Mouse (Mus musculus) right cerebral cortex, adult 2 months (tissue): ENCODE data around the gene Ccdc171.
"Not testable (repeated sequence)": the region's sequence is repeated elsewhere in the genome, so short reads cannot be mapped to it uniquely, and the experiment has no call there.

Experiments
- DNase-seq, 2 experiments: peaks; one replicate each; pipeline ENCODE4 v3.0.0; 2021 to 2022; ENCODE audit warnings: low spot score in 2 of 2

Ccdc171 gene

DNA sequence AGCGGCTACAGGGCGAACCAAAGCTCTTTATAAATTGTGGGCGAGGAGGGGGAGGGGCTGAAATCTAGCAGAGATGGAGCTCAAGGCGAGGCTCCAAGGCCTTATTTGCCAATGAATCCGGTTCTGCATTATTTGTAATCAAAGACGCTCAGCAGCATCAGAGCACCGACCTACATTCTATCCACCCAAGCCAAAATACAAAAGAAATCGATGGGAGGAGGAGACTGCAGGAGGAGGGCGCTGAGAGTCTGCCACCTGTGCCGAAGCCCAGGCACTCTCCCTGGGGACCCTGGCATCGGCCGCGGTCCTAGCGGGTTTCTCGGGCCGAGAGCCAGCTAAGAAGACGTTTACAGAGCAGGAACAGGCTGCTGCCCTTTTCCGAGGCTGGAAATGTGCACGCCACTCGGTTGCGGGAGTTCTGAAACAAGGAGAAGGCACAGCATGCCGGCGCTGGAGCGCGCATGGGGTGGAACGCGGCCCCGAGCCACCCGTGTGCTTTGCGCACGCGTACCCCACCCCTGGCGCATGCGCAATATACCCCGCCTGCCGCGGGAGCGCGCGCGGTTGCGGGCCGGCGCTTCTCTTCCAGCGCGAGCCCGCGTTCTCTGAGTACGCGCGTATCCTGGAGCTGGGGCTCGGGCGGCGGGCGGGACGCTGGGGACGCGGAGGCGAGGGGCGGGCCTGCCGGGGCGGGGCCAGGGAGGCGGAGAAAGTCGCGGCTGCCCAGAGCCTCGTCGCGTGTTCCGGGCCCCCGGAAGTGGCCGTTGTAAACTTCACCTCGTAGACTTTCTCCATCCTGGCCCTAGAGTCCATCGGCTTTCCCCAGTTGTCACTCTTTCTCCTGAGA is at the start of gene Ccdc171:
TSS of gene Ccdc171 (plus strand) at position 703 of the 847 bp plus-strand sequence.
- peak; percentile 89 to 91 for DNase-seq

- DNase-seq = no peak
Measured at GRCm38 (mm10) chr4:83485250-83485649, 40.1 kb upstream of the Ccdc171 start.

- peak; percentile 85 to 86 for DNase-seq
Measured at GRCm38 (mm10) chr4:83485735-83486116, 39.6 kb upstream of the Ccdc171 start.

DNA sequence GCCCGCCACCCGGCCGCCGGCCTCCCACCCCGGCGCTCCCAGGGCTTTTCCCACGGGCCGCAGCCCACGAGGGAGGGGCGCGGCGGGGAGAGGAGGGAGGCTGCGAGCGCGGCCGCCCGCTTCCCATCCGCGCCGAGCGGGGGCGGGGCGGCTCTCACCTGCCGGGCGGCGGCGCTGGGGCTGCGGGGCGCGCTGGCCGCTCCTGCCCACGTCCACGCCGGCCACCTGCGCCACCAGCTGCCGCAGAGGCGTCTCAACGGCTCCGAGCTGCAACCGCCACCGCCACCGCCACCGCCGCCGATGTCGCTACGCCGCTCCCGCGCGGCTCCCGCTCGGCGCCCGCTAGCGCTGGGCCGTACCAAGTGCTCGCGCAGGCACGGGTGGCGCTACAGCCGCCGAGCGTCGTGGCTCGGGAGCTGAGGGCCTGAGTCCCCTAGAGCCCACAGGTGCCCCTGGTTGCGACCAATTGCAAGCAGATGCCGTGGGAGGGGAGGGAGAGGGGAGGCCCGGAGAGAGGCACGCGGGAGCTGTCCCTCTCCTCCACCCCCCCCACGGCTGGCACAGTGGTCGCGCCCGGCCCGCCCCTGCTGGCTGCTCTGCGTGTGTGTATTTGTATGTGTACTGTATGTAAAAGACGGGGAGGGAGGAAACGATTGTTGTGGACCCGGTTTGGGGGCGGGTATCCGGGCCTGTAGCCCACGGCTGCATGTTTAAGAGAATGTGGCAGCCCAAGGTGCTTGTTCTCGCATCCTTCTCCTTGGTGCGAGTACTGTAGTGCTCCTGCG is 39.0 kb upstream of the Ccdc171 start, which contains the start of gene Psip1:
TSS of gene Psip1 (minus strand) at position 343 of the 785 bp plus-strand sequence.
- peak; percentile 88 to 89 for DNase-seq

DNA sequence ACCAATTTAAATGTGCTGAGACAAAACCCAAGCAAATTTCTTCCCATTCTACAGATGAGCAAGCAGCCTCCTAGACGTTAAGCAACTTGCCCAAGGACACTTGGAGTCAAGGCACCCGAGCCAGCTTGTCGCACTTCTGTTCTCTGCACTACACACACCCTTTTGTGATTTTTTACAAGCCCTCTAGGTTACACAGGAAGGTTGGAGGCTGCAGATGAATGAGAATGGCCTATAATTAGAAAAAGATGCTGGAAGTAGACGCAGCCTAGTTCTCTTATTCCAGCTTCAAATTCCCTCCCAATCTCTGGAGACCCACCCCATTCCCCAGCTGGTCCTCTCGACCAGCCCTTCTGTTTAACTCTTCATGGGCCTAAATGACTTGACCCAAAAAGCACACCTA is 36.2 kb upstream of the Ccdc171 start:
- DNase-seq = no peak

DNA sequence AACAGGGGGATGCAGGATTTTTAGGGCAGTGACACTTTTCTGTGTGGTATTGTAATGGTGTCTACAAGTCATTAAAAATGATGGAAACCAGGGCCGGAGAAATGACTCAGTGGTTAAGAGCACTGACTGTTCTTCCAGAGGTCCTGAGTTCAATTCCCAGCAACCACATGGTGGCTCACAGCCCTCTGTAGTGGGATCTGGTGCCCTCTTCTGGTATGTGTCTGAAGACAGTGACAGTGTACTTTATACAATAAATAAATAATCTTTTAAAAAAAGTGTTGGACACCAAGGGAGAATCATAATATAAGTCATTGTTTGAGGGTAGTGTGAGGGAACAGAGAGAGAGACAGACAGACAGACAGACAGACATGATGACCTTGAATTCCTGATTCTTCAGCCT is 32.2 kb upstream of the Ccdc171 start:
- DNase-seq = no peak

GRCm38 (mm10) chr4:83497013-83497412 is 28.3 kb upstream of the Ccdc171 start:
- DNase-seq = not testable (repeated sequence)

GRCm38 (mm10) chr4:83500154-83501036 is 24.9 kb upstream of the Ccdc171 start:
- peak in 1 of 2 experiments; percentile 43 for DNase-seq

DNA sequence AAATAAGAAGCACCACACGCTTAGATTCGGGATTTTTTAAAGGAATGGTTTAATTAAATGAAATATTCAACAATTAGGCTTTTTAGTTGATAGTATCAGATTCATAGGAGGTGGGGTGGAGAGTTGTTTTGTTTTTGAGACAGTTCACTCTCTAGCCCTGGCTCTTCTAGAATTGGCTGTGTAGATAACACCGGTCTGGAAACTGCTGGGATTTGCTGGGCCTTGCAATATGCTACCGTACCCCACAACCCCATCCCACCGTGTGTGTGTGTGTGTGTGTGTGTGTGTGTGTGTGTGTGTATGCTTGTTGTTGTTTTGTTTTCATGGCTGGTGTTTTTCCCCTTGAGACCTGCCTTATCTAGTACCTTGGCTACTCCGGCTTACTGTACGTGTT is 24.3 kb upstream of the Ccdc171 start:
- no peak for DNase-seq

DNA sequence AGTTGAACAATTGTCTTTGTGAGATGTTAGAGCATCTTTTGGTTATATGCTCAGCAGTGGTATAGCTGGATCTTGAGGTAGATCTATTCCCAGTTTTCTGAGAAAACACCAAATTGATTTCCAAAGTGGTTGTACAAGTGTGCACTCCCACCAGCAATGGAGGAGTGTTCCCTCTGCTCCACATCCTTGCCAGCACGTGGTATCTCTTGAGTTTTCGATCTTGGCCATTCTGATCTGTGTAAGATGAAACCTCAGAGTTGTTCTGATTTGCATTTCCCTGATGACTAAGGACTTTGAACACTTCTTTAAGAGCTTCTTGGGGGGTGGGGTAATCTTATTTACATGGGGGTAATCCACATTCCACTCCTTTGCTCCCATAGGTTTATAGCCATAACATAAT is 15.7 kb upstream of the Ccdc171 start:
- no peak for DNase-seq

DNA sequence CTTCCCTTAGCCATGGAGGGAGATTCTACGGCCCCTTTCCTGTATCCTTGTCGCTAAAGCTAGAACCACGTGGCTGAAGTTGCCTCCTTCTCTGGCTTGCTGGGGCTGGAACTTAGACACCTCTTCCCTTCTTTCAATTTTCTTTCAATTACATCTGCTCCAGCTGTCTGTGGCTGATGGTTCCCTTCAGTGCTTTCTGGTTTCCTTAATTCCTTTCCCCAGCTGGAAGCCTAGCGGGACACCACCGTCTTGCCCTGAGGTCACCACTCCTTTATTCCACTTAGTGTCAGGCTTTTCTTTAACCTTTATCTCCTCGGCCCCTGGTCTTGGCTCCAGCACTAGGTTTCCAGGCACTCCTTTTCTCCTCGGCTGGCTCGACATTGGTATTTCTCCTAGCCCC is 14.3 kb upstream of the Ccdc171 start:
- no peak for DNase-seq

GRCm38 (mm10) chr4:83512217-83512616 is 13.1 kb upstream of the Ccdc171 start:
- DNase-seq = no peak

- DNase-seq = no peak
Measured at GRCm38 (mm10) chr4:83512644-83513043, 12.7 kb upstream of the Ccdc171 start.

DNA sequence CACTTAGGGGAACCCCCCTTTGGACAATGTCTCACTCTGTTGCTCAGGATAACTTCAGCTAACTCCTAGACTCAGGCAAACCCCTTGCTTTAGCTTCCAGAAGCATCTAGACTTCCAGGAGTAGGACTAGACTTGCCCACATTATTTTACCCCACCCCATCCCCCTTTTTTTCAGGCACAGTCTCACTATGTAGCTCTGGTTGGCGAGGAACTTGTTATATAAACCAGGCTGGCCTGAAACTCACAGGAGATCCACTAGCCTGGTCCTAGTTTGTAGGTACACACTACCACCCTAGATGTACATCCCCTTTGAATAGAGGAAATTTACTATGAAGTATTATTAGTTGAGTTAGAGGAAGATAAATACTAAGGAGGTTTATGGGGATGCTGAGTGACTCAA is 11.2 kb upstream of the Ccdc171 start:
- DNase-seq = no peak

GRCm38 (mm10) chr4:83514976-83515669 is 10.2 kb upstream of the Ccdc171 start:
- peak in 1 of 2 experiments; percentile 19 for DNase-seq

GRCm38 (mm10) chr4:83516144-83516543 is 9.2 kb upstream of the Ccdc171 start:
- not testable (repeated sequence) for DNase-seq

DNA sequence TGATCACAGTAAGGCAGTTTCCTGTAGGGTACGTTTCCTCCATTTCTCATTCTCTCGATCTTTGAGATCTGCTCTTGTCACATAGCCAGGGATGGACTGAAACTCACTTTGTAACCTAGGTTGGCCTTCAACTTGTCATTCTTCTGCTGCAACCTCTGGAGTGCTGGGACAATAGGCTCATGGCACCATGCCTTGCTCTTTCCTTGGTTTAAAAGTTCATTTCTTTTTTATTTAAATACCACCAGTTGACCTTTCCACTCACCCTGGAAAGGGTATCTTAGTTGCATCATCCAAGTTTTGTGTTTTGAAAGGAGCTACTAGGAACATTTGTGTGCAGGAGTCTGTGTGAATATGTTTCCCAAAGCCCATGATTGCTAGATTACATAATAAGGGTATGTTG is 6.2 kb upstream of the Ccdc171 start:
- no peak for DNase-seq

DNA sequence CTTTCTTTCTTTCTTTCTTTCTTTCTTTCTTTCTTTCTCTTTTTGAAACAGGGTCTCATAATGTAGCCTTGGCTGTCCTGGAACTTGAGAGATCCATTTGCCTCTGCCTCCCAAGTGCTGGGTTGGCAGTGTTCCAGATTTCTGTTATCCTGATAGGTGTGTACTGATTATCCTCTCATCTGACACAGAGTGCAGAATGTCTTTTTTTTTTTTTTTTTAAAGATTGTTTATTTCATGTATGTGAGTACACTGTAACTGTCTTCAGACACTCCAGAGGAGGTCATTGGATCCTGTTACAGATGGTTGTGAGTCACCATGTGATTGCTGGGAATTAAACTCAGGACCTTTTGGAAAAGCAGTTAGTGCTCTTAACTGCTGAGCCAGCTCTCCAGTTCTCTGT is 5.5 kb upstream of the Ccdc171 start:
- DNase-seq = no peak

- DNase-seq = no peak
Measured at GRCm38 (mm10) chr4:83520308-83520707, 5.0 kb upstream of the Ccdc171 start.

- no peak for DNase-seq
Measured at GRCm38 (mm10) chr4:83522066-83522465, 3.3 kb upstream of the Ccdc171 start.

- DNase-seq = no peak
Measured at GRCm38 (mm10) chr4:83524456-83524842, 896 bp upstream of the Ccdc171 start.
